Mouse (Mus musculus): ENCODE measurements around the gene Rpl36.
"Not testable (repeated sequence)": the region's sequence is repeated elsewhere in the genome, so short reads cannot be mapped to it uniquely, and the experiment has no call there.

The Rpl36 gene

DNA sequence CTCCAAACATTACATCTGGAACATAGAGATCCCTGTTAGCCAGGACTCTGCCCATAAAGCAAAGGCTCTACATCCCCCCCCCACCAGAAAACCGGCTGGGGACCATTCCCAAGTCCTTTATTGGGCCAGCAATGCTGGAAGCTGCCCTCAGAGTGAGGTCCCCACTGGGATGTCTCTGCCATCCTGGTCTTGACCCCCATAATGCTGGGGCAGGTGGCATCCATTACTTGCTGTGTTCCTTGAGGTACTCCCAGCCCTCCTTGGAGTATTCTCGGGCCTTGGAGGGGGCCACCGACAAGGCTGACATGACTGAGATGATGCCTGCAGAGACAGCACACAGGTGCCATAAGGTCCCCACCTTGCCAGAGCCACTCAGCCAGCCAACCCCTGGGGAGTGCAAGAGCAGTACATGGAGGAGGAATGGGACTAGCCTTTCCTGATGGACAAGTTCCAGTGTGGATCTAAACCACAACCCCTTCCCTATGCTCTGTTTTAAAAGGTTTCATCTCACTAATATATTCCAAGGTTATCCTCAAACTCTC is 5.6 kb upstream of the Rpl36 start:
- DNase-seq (ENCODE audit: inconsistent age in 2 of 2, low spot score in 1 of 2) = no peak

DNA sequence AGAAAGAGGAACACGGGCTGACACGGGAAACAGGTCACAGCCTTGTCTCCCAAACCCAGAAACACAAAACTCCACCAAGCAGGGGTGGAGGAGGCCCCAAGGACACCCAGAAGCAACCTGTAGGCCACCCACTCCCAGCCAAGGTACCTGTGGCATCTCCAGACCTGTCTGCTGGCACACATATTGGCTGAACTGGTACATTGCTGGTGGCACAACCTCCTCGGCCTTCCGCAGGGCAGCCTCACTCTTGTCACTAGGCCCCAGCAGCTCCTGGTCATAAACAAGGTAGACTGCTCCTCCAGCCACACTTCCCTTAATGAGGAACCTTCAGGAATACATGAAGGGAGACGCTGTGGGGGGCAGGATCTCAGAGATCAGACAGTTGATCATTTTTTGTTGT is 4.5 kb upstream of the Rpl36 start:
- peak in 1 of 2 experiments; percentile 68 for DNase-seq (ENCODE audit: inconsistent age in 2 of 2, low spot score in 1 of 2)

DNA sequence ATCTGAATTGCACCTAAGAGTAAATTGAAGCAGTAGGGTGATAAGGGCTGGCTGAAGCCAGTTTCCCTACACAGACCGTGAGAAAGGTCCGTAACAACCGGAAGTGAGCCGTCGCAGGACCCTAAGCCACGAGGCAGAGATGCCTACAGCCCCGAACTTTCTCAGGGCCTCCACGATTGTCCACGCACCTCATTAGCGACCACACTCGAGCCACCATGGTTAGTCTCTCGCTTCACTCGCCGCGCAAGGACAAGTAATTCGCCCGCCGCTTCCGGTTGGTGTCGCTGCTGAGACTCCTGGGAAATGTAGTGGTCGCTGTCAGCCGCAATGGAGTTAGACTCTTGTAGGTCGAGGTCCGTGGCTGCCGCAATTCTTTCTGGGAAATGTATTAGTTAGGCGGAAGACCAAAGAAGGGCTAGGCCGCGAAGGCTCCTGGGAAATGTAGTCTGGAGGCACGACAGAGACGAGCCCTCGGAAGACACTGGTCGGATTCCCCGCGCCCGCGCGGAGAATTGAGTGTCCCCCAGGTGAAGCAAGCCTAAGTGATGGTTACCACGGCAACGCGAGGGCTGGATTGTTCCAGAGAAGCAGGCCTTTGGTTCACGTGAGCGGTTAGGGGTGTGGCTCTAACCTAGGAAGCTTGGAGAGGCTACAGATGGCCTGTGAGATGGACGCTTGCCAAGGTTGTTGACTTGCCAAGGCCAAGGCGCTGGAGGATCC is 3.6 kb upstream of the Rpl36 start, which contains the start of gene 2410015M20Rik:
Gene 2410015M20Rik, minus strand, starts transcription at position 320 of the 720 bp plus-strand sequence.
- DNase-seq (ENCODE audit: inconsistent age in 2 of 2, low spot score in 1 of 2) = peak; percentile 97 to 99

DNA sequence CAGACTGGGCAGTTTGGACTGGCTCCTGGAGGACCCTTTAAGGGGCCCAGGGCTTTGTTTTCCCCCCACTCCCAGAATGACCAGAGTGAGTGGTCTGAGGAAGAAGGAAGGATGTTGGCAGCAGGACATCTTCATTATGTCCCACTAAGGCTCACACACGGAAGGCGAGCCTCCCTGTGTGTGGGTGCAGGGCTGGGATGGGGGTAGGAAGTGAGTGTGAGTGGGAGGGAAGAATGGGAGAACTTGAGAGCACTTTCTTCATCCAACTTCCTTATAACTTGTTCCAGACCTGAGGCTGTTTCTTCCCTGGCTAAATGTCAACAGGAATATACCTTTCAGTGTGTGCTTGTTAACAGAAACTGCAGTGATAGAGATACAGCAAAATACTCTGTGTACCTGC is 1.9 kb upstream of the Rpl36 start:
- DNase-seq (ENCODE audit: inconsistent age in 2 of 2, low spot score in 1 of 2) = no peak

DNA sequence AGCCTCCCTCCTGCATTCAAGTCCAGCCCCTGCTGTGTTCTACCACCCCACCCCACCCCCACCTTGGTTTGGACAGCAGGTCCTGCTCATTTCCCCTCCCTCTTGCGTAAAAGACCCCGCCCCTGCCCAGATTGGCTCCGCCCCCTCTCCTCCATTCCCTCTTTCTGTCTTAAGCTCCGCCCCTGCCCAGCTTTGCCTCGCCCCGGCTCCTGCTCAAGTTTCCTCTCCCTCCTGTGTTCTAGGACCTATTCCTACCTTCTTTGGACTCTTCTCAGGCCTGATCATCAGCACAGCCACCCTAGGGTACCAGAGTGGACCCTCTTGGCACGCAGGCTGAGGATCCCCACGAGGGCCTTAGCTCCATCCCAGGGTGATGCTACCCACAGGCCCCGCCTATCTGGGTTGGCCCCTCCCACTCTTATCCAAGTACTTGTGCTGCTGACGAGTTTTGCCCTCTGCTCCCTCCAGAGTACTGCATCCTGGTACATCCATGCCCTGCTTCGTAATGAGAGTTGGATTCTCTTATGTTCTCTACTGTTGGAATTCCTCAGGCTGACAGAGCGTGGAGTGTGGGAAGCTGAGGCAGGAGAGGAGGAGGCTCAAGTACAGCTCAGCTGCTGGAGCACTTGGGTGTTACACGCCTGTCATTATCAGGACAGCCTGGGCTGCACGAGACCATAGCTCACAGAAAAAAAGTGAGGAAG is 1.2 kb upstream of the Rpl36 start:
- peak; percentile 67 to 80 for DNase-seq (ENCODE audit: inconsistent age in 2 of 2, low spot score in 1 of 2)

DNA sequence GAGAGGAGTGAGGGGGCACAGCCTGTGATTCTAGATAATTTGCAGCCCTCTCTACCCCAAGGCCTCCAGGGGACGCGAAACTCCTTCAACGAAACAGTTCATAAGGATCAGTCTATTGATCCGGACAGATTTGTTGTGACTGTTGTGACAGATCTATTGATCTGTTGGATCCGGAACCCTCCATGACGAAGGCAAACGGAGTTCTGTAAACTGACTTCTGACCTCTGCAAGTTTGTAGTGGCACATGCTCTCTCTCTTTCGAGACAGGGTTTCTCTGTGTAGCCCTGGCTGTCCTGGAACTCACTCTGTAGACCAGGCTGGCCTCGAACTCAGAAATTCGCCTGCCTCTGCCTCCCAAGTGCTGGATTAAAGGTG is 664 bp upstream of the Rpl36 start:
- DNase-seq (ENCODE audit: inconsistent age in 2 of 2, low spot score in 1 of 2) = not testable (repeated sequence)

DNA sequence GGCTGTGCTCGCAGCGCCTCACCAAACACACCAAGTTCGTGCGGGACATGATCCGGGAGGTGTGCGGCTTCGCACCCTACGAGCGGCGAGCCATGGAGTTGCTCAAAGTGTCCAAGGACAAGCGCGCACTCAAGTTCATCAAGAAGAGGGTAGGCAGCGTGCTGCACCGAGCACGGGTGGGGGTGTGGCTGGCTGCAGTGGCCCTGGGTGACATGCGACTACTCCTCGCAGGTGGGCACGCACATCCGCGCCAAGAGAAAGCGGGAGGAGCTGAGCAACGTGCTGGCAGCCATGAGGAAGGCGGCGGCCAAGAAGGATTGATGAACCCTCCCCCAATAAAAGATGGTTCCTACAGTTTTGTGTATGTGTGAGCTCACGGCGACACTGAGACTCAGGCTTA is 677 bp downstream of the Rpl36 start:
- peak; percentile 68 to 87 for DNase-seq (ENCODE audit: inconsistent age in 2 of 2, low spot score in 1 of 2)

DNA sequence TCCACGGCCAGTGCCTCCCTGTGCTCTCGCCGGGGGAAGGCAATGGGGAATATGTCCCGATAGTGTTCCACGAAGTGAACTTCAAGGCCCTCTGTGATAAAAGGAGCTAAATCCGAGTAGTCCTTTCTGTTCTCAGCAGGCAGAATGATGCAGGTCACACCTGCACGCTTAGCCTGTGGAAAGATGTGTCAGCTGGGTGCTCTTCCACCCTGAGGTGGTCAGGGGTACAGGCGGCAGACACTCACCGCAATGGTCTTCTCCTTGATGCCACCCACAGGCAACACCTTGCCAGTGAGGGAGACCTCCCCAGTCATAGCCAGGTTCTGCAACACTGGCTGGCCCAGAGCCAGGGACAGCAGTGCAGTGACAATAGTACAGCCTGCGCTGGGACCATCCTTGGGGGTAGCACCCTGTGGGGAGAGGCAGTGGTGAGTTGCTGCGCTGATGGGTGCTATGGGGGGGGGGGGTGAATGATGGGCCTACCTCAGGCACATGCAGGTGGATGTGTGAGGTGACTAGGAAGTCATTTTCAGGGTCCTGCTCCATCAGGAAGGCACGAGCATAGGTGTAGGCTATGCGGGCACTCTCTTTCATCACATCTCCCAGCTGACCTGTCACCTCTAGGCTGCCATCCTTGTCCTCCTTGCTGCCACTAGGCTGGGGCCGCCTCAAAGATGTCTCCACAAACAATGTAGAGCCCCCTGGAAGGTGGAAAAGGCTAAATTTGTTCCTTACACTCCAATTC is 1.3 kb downstream of the Rpl36 start:
- DNase-seq (ENCODE audit: inconsistent age in 2 of 2, low spot score in 1 of 2) = peak; percentile 62 to 79

DNA sequence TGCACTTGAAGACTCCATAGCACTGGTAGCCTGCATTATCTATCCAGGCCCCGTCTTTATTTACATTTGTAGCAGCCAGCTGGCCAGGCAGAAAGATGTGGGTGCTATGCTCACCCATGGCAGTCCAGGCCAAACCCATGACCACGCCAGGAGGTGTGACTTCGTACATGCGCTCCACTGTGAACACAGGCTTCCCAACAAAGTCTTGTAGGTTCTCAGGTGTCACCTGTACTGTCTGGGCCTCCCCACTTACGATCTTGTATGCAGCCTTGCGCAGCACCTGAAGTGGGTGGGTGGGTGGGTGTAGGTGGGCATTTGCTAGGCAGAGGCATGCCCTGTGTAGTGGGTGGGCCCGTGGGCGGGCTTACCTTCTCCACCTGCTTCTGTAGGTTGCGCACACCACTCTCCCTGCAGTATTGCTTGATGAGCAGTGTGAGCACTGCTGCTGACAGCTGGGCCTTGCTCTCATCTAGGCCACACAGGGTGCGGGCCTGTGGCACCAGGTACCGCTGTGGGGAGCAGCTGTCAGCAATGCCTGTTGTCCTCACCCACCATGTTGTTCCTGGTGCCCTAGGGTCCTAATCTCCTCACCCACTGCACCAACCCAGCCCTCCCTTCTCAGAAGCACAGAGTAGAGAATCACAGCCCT is 2.0 kb downstream of the Rpl36 start:
- no peak for DNase-seq (ENCODE audit: inconsistent age in 2 of 2, low spot score in 1 of 2)

DNA sequence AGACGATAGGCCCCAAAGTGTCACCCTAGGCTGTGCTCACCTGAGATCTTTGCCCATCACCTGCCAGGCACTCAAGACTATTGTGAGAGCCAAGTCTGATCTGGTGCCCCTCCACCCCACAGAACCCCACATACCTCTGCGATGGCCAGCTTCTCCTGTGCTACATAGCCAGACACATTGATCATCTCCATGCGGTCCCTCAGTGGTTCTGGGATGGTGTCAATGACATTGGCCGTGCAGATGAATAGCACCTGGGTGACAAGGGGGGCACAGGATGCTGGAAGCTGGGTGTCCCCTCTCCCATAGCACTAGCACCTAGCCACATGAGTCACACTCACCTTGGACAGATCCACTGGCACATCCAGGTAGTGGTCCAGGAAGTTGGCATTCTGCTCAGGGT is 2.6 kb downstream of the Rpl36 start:
- no peak for DNase-seq (ENCODE audit: inconsistent age in 2 of 2, low spot score in 1 of 2)

DNA sequence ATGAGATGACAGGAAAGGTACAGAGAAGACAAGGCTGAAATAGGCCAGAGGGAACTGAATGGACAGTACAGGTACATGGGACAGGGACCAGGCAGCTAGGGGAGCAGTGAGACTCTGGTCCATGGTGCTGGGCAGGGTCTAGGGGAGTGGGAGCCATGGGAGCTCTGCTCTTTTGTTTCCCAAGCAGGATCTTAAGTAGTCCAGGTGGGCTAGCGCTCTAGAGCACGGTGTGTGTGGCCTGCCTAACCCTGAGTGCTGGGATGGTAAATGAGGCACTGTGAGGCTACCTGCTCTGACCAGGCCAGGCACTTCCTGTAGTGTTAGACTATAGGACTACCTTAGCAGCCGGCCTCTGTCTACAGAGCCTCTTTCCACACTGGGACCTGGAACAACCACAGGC is 3.5 kb downstream of the Rpl36 start:
- no peak for DNase-seq (ENCODE audit: inconsistent age in 2 of 2, low spot score in 1 of 2)

DNA sequence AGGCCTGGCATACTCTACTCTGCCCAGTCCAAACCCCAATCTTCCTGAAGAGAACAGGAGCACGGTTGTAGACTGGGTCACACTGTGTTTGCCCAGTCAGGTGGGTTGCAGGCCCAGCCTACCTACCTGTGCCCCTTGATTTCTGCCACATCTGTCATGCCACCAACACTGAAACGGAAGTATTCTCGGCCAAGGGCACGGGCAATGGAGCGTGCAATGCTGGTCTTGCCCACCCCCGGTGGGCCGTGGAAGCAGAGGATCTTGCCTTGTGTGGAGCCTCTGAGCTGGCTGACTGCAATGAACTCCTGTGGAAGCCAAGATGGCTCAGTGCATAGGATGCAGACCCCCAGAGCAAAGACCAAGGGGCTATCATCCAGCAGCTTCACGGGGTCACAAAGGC is 4.4 kb downstream of the Rpl36 start:
- peak in 1 of 2 experiments; percentile 30 for DNase-seq (ENCODE audit: inconsistent age in 2 of 2, low spot score in 1 of 2)

DNA sequence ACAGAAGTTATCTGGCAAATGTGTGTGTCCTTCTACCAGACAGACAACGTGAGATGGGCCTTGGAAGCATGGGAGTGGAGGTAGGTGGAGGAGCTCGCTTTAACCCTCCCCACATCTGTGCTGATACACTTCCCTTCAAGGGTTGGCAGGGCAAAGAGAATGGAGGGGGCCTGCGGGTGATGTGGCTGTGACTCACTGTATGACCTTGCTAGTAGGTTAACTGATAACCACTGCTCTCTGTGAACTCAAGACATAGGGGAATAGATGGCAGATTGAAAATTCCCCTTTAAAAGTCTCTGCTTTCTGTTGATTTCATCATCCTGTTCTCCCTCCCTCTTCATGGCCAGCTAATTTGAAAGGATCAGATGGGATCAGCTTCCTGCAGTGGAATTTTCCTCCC is 12.3 kb downstream of the Rpl36 start:
- DNase-seq (ENCODE audit: inconsistent age in 2 of 2, low spot score in 1 of 2) = peak; percentile 87 to 94

DNA sequence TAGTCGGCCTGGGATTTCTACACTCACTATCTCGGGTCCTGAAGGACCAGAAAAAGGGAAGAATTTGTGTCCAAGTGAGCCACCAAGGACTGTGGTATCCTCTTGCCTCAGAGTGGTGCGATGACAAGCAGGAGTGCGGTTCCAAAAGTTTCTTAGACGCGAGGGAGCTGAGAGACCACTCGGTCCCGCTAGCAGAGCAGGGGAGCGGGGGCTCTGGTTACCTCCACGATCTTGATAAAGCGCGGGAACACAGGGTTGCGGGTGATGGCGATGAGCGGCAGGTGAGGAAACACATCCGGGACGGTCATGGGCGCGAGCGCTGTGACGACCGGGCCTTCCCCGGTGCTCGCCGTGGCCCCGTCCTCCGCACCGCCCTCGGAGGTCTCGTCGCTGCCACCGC is 13.0 kb downstream of the Rpl36 start:
- no peak for DNase-seq (ENCODE audit: inconsistent age in 2 of 2, low spot score in 1 of 2)

DNA sequence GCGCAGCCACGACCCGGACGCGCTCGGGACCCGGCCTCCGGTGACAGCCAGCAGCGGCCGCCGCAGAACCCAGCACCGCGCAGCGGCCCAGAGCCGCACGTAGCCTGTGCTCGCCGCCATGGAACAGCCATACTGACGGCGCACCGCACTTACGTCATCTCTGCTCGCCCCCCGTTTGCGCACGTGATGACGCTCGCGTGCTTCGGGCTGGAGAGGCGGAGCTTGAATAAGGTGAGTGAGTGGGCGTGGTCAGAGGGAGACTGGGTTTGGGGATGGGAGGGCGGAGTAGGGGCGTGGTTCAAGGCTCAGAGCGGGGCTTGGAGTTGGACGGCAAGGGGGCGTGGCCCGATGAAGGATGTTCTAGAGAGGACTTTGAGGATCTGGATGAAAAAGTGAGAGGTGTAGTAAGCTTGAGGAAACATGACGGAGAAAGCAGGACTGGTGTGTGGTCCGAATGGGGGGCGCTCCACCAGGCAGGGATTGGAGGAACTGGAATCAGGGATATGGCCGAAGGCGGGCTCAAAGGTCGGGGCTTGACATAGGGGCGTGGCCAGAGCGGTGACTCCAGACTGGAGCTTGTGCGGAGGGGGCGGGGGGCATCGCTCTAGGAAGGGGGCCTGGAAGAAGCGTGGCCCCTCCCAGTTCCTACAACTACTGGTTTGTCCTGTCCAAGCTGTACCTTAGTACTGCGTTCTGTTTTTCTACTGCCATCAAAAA is 13.7 kb downstream of the Rpl36 start, which contains the start of gene Lonp1:
Gene Lonp1, minus strand, starts transcription at position 134 of the 717 bp plus-strand sequence.
- peak; percentile 98 to 99 for DNase-seq (ENCODE audit: inconsistent age in 2 of 2, low spot score in 1 of 2)

DNA sequence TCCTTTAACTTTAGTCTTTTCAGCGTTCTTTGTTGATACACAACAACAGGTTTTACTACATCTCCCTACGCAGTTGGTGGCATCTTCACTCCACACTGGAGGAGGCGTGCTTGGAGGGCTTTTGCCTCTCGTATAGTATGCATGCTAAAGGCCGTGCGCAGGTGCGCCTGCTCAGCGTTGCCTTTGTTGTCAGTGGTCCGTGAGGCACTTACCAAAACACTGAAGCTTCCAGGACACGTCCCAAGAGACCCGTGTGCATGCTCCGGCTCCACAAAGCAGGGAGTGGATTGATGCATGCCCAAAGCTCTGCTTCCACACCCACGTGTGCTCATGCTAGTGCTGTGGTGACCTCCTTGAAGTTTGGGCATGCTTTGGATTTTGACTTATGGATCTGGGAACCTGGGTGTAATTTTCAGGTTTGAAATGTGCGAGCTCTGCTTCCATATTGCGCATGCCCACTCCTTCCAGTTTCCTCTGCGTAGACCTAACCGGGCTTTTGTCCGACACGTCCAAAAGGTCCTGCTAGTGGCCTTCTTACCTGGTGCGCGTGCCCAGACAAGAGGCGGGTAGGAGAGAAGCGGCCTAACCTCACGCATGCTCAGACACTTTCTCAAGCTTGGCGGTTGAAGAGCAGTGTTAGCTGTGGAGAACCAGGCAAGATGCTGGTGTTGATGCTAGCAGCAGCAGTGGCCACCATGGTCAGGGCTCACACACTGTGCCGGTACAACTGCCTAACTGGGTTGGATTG is 14.5 kb downstream of the Rpl36 start, which contains the start of gene Catsperd:
Gene Catsperd, plus strand, starts transcription at position 614 of the 748 bp plus-strand sequence.
- peak; percentile 63 to 84 for DNase-seq (ENCODE audit: inconsistent age in 2 of 2, low spot score in 1 of 2)

DNA sequence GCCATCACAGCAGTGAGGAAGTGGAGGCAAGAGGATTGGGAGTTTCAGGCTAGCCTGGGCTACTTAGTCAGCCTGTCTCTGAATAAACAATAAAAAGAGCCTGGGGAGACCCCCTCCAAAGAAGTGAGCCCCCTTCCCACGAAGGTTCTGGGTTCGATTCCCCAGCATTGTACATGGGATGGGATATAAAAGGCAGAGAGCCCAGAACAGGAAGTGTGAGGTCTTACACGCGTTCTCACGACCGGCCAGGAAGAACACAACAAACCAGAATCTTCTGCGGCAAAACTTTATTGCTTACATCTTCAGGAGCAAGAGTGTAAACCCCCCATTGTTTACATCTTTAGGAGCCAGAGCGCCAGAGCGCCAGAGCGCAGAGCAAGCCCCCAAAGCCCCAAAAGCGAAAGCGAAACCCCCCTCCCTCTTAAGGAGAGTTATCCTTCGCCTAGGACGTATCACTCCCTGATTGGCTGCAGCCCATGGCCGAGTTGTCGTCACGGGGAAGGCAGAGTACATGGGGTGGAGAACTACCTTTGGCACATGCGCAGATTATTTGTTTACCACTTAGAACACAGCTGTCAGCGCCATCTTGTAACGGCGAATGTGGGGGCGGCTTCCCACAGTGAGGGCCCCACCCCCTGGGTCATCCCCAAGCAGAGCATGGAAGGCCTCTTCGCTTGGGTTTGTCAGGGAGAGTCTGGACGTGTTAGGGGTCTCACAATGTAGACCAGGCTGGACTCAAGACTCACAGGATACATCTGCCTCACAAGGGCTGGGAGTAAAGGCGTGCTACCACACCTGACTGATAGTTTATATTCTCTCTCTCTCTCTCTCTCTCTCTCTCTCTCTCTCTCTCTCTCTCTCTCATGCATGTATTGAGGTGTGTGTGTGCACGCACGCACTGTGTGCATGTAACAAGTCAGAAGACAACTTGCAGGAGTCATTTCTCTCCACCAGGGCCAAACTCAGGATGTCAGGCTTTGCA is 16.9 kb downstream of the Rpl36 start:
- DNase-seq (ENCODE audit: inconsistent age in 2 of 2, low spot score in 1 of 2) = not testable (repeated sequence)

DNA sequence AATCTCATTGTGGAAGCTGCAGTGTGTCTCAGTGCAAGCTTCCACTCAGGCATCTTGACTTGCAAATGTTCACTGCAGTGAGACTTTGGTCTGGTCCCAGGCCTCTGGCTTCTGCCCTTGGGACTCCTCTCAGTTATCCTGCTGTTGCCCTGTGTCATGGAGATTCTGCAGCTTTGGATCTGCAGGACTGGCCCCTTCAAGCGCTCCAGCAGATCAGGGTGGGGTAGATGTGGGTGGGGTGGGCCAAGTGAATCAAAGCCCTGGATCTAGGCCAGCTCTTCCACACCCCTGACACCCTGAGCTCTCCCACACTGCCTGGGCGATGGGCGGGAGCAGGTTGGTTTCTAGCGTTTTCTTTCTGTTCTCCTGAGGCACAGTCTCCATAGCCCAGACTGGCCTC is 18.6 kb downstream of the Rpl36 start:
- DNase-seq (ENCODE audit: inconsistent age in 2 of 2, low spot score in 1 of 2) = no peak

Data from adrenal gland, adult (tissue).